Mouse (Mus musculus): ENCODE results near the gene Poglut1. TPM values are rescaled to one million over a fixed set of nuclear protein-coding genes. Genes with fewer than 3 reads are reported as not detected.

Gene Poglut1
- 58.0 and 60.6 TPM in 2 replicates for polyA plus RNA-seq (2015; fragmentation: Nextera tagmentation; extraction: Ambion mirVana)

DNA sequence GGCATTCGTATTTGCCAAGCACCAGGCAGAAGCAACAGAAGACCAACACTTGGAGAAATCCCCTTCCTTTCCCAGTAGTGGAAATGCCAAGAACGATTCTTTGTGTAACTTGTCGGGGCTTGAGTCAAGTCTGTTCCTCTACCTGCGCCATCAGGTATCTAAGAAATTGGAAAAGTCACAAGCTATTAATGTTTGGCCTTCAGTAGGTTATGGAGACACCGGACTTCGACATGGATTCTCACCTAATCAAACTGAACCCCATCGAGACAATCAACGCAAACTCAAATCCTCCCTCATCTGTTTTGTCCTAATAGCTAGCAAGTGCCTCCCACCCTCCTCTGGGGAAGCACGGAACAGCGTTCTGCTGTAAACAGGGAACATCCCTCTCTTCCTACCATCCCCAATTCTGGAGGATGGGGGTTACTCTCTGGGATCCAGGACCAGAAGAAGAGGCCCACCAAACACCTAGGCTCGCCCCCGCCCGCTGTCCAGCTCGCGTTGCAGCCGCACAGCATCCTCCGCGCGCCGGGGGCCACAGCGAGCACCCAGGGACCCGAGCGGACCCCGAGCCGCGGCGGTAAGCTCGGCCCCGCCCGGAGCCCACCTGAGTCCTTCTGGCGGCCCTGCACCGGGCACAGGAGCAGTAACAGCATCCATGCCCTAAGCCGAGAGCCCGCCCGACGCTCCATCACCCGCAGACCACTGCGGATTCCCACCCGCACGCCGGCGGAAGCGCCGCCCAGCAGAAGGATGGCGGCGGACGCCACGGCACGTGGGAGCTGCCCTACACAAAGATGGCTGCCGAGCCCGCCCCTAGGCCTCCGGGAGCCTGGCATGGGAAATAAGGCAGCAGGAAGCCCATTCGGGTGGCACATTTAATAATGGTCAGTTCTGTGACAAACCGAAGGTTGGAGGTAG is at the start of gene Poglut1:
Poglut1 (minus strand) TSS at position 780 of the 918 bp plus-strand sequence.
- no peaks in the 10 kb centered on the region for H3K9me3 ChIP-seq (replicated peaks)
- peak within 1 kb of the TSS; percentile 94 for H3K4me3 ChIP-seq (replicated peaks)
- H3K4me2 ChIP-seq, result peak within 1 kb of the TSS; percentile 88
- peaks cover 34% of the 10 kb centered on the region for H3K36me3 ChIP-seq
- H3K27me3 ChIP-seq, result peaks cover 17% of the 10 kb centered on the region; the same call in 1 of the 2 replicates
- peaks cover 20% of the 10 kb centered on the region for H3K4me1 ChIP-seq
- peak; percentile 94 for ATAC-seq (replicated peaks; ENCODE audit: low FRiP score)
- peak within 1 kb of the TSS; percentile 80 for H3K9ac ChIP-seq
- peak within 1 kb of the TSS; percentile 45; the same call in 1 of the 2 replicates for H3K27ac ChIP-seq
- WGBS, result 3% methylated on average over 54 of the region's 54 CpGs

DNA sequence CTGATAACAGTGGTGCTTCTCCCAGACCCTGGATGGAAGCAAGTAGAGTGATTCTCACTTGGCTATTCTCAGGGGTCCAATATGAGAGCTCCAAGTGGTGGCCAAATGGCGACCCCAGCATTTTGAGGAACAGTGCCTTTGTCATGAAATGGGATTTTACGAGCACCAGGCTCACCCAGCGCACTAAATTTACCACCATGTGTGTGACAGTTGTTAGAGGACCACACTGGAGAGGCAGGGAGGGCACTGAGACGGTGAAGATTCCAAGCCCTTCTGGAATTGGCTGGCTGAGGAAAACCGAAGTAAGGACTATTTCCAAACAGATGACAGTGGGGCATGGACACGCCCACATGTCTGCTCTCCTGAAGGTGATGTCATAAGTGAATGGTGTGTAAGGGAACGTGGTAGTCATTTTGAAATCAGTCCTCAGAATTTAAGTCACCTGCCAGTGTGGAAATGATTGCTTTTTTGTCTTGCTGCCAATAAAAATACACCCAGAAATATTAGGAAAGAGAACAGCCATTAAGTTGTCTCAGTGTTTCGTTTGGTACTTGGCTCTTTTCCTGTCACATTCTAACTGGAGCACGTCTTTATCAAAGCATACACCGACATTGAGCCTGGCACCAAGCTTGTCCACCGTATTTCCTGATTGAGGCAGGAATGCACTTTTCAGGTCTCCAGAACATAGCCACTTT is 49.1 kb upstream of the Poglut1 start:
- Histone ChIP-seq H3K27me3 (no peaks in the 10 kb centered on the region), H3K4me2 (no peak overlapping the region), H3K9me3 (replicated peaks) (no peaks in the 10 kb centered on the region), H3K4me3 (replicated peaks) (no peak overlapping the region), H3K36me3 (peaks cover 23% of the 10 kb centered on the region), H3K27ac (no peak overlapping the region), H3K4me1 (no peaks in the 10 kb centered on the region), H3K9ac (no peak overlapping the region)
- WGBS, result 39% methylated on average over 11 of the region's 11 CpGs
- no peak for ATAC-seq (replicated peaks; ENCODE audit: low FRiP score)

DNA sequence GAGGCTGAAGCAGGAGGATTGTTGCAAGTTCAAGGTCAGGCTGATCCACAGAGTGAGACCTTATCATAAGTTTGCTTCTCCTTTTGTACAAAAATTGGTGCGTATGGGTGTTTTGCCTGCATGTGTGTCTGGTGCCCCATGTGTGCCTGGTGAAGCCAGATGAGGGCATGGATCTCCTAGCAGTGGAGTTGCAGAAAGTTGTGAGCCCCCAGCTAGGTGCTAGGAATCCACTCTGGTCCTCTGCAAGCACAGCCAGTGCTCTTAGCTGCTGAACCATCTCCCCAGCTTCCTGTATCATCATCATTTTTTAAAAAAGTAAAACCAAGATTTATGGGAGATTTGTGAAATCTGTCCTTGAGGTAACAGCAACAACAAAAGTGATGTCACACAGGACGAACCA is 46.6 kb upstream of the Poglut1 start:
- Histone ChIP-seq H3K36me3 (peaks cover 30% of the 10 kb centered on the region), H3K9ac (no peak overlapping the region), H3K9me3 (replicated peaks) (no peaks in the 10 kb centered on the region), H3K4me3 (replicated peaks) (no peak overlapping the region), H3K27ac (no peak overlapping the region), H3K27me3 (no peaks in the 10 kb centered on the region), H3K4me2 (no peak overlapping the region), H3K4me1 (no peaks in the 10 kb centered on the region)
- no peak for ATAC-seq (replicated peaks; ENCODE audit: low FRiP score)
- WGBS, result 84% methylated on average over 2 of the region's 2 CpGs

DNA sequence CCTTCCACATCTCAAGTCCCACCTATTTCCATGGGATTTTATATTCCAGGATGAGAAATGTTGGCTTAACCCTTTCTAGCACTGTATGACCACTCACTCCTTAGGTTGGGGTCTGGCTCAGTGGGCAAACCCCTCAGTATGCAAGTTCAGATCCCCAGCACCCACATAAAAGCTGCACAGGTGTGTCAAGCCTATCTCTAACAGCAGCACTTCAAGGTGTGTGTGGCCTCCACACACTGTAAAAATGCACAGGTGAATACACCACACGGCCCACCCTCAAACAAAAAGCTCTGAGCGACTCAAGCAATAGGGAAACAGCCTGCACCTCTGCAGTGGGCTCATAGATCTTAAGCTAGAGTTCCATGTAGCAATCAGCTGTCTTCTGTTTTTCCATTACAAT is 46.0 kb upstream of the Poglut1 start:
- H3K9me3 ChIP-seq (replicated peaks), result no peaks in the 10 kb centered on the region
- WGBS, result 89% methylated on average over 2 of the region's 2 CpGs
- no peak overlapping the region for H3K4me3 ChIP-seq (replicated peaks)
- no peaks in the 10 kb centered on the region for H3K4me1 ChIP-seq
- H3K27ac ChIP-seq, result no peak overlapping the region
- no peaks in the 10 kb centered on the region for H3K27me3 ChIP-seq
- no peak overlapping the region for H3K4me2 ChIP-seq
- peaks cover 35% of the 10 kb centered on the region for H3K36me3 ChIP-seq
- no peak overlapping the region for H3K9ac ChIP-seq
- no peak for ATAC-seq (replicated peaks; ENCODE audit: low FRiP score)

DNA sequence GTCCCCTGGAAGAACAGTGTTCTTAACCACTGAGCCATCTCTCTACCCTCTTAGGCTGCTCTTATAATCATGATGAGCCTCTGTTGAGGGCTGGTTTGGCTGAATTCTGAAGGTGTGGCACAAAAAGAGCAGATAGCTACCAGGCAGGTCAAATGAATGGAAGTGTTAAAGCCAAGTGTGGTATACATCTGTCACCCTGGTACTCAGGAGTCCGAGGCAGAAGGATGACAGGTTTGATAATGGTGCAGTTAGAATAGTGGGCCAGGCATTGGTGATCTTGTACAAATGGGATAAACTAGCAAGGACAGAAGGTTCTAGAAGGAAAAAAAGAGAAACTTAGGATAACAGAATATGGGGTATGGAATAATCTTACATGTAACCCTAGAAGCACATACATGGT is 44.4 kb upstream of the Poglut1 start:
- peaks cover 47% of the 10 kb centered on the region for H3K36me3 ChIP-seq
- 89% methylated on average over 1 of the region's 1 CpGs for WGBS
- H3K27ac ChIP-seq, result no peak overlapping the region
- H3K9me3 ChIP-seq (replicated peaks), result no peaks in the 10 kb centered on the region
- no peaks in the 10 kb centered on the region for H3K27me3 ChIP-seq
- ATAC-seq (replicated peaks; ENCODE audit: low FRiP score), result no peak
- H3K4me3 ChIP-seq (replicated peaks), result no peak overlapping the region
- no peak overlapping the region for H3K9ac ChIP-seq
- H3K4me1 ChIP-seq, result no peaks in the 10 kb centered on the region
- no peak overlapping the region for H3K4me2 ChIP-seq

DNA sequence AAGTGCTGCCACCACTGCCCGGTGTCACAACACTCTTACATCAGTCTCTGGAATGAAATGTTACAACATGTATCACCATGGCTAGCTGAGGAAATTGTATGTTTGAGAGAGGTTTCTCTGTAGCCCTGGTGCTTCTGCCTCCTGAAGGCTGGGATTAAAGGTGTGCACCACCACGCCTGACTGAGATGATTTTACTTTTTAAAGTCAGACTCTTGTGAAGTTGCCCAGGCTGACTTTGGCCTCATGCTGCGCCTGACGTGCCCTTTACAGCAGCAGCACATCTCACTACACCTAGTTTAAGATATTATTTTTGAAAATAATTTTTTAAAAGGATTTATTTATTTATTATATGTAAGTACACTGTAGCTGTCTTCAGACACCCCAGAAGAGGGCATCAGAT is 42.9 kb upstream of the Poglut1 start:
- Histone ChIP-seq H3K36me3 (peaks cover 62% of the 10 kb centered on the region), H3K27me3 (no peaks in the 10 kb centered on the region), H3K4me2 (no peak overlapping the region), H3K9me3 (replicated peaks) (no peaks in the 10 kb centered on the region), H3K9ac (no peak overlapping the region), H3K4me1 (no peaks in the 10 kb centered on the region), H3K4me3 (replicated peaks) (no peak overlapping the region), H3K27ac (no peak overlapping the region)
- no peak for ATAC-seq (replicated peaks; ENCODE audit: low FRiP score)
- 95% methylated on average over 4 of the region's 4 CpGs for WGBS

DNA sequence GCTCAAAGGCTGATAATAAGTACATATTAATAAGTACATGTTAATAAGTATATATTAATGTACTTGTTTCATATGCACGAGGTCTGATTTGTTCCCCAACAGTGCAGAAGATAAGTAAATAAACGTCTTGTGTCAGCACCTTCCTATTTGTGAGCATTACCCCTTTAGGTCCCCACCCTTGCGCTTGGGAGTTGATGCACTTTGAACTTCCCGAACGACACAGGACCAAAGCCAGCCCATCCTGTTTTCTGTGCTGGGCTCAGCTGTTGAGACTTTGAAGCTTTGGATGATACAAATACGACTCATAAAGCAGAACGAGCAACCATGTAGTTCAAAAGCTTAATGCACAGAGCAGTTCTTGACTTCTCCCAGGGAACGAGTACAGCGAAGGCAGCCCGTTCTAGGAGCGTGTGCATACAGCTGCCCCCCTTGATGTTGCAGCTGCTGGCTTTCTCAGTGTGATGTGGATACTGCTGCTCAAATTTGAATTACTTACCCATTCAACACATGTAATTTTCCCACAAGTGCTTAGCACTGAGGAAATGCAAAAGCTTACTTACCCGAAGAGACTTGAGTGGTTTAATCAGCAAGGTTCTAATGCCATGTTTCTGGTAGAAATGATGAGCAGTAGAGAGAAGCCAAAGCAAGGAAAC is 42.1 kb upstream of the Poglut1 start:
- H3K9ac ChIP-seq, result no peak overlapping the region
- ATAC-seq (replicated peaks; ENCODE audit: low FRiP score), result no peak
- H3K4me2 ChIP-seq, result no peak overlapping the region
- no peaks in the 10 kb centered on the region for H3K27me3 ChIP-seq
- no peak overlapping the region for H3K4me3 ChIP-seq (replicated peaks)
- no peaks in the 10 kb centered on the region for H3K4me1 ChIP-seq
- WGBS, result 85% methylated on average over 12 of the region's 12 CpGs
- no peak overlapping the region for H3K27ac ChIP-seq
- H3K36me3 ChIP-seq, result peaks cover 70% of the 10 kb centered on the region
- H3K9me3 ChIP-seq (replicated peaks), result no peaks in the 10 kb centered on the region

DNA sequence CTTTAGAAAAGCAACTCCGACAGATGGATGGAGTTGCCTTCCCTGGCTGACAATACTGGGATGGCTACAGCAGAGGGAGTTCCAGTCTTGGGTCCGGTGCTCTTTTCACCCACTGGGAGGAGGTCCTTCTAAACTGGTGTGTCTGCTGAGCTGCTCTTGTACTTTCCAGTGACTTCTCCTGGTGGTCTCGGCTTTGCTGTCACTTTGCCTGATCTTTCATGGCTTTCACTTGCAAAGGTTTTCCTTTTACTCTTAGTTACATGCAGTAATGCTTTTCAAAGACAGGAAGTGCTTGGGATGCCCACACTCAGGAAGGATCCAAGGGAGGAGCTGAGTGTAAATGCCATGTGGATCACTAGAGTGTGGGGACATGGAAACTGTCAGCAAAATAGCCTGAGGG is 41.4 kb upstream of the Poglut1 start:
- H3K4me2 ChIP-seq, result no peak overlapping the region
- H3K4me1 ChIP-seq, result no peaks in the 10 kb centered on the region
- H3K27ac ChIP-seq, result no peak overlapping the region
- WGBS, result 59% methylated on average over 3 of the region's 3 CpGs
- H3K4me3 ChIP-seq (replicated peaks), result no peak overlapping the region
- H3K9ac ChIP-seq, result no peak overlapping the region
- no peak for ATAC-seq (replicated peaks; ENCODE audit: low FRiP score)
- H3K36me3 ChIP-seq, result peaks cover 76% of the 10 kb centered on the region
- no peaks in the 10 kb centered on the region for H3K27me3 ChIP-seq
- H3K9me3 ChIP-seq (replicated peaks), result no peaks in the 10 kb centered on the region

DNA sequence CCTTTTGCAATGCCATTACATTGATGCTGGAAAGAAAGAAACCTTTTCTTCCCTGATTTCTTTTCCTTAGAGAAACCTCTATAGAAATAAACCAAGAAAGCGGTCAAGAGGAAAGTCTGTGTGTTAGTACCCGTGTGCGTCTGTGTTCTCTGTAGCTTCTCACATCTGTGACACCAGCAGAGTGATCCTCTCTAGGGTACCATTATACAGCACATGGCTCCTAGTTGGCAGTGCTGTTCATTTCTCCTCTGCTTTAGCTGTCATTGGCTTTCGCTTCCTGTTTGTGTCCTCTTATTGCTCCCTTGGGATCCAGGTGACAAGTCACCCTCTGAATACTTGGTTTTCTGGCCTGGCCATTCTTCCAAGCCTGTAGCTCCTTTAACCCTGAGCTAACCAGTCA is 37.5 kb upstream of the Poglut1 start:
- no peaks in the 10 kb centered on the region for H3K9me3 ChIP-seq (replicated peaks)
- H3K4me1 ChIP-seq, result no peaks in the 10 kb centered on the region
- 92% methylated on average over 4 of the region's 4 CpGs for WGBS
- no peak overlapping the region for H3K9ac ChIP-seq
- no peak overlapping the region for H3K4me2 ChIP-seq
- no peak overlapping the region for H3K27ac ChIP-seq
- no peak for ATAC-seq (replicated peaks; ENCODE audit: low FRiP score)
- H3K27me3 ChIP-seq, result no peaks in the 10 kb centered on the region
- H3K4me3 ChIP-seq (replicated peaks), result no peak overlapping the region
- peaks cover 94% of the 10 kb centered on the region for H3K36me3 ChIP-seq

DNA sequence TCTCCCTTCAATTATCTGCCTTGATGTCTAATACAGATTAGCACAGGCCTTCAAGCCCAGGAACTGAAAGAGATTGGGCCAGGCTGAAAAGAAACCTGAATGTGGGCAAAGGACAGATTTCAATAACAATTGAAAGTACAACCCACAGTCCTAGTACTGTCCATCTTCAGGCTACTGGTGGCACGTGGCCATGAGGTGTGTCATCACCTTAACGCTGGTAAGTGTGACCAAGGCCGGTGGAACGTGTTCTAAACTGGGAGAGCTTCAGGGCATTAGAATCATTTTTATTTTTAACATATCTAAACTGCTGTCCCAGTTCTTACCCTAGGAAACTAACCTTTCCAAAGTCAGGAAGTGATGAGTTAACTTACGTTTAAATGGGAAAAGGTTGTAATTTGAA is 37.1 kb upstream of the Poglut1 start:
- Histone ChIP-seq H3K4me2 (no peak overlapping the region), H3K9me3 (replicated peaks) (no peaks in the 10 kb centered on the region), H3K27ac (no peak overlapping the region), H3K4me3 (replicated peaks) (no peak overlapping the region), H3K36me3 (peaks cover 94% of the 10 kb centered on the region), H3K27me3 (no peaks in the 10 kb centered on the region), H3K9ac (no peak overlapping the region), H3K4me1 (no peaks in the 10 kb centered on the region)
- 91% methylated on average over 5 of the region's 5 CpGs for WGBS
- ATAC-seq (replicated peaks; ENCODE audit: low FRiP score), result no peak

DNA sequence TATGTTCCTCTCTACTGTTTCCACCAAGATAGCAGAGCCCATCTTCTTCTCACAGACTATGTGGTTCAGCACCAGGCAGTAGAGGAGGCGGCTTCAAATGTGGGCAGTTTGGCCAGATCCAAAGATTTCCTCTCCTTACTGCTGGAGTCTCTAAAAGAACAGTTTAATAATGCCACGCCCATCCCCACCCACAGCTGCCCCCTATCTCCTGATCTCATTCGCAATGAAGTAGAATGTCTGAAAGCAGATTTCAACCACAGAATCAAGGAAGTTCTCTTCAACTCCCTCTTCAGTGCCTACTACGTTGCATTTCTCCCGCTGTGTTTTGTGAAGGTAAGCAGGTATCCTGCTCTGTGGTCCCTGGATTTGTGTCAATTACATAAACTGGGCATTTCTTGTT is 35.1 kb upstream of the Poglut1 start:
- 92% methylated on average over 5 of the region's 5 CpGs for WGBS
- Histone ChIP-seq H3K27ac (no peak overlapping the region), H3K36me3 (peaks cover 96% of the 10 kb centered on the region), H3K27me3 (no peaks in the 10 kb centered on the region), H3K4me2 (no peak overlapping the region), H3K9me3 (replicated peaks) (no peaks in the 10 kb centered on the region), H3K9ac (no peak overlapping the region), H3K4me3 (replicated peaks) (no peak overlapping the region), H3K4me1 (no peaks in the 10 kb centered on the region)
- ATAC-seq (replicated peaks; ENCODE audit: low FRiP score), result no peak

DNA sequence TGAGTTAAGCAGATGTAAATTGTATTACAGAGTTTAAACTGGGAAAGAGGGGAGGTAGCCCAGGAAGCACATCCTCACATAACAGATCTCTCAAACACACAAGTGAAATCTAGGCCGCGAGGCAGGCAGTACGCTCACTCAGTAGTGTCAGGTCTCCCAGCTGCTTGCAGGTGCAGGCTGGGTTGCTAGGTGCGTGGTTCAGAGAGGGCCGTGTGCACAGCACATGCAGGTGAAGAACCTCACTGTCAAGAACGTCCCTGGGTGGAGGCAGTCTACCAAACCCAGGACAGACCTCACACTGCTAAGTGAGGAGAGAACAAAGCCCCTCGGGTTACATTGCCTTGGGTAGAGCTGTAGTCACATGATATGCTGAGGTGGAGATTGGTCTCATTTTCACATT is 34.7 kb upstream of the Poglut1 start:
- H3K27me3 ChIP-seq, result no peaks in the 10 kb centered on the region
- H3K36me3 ChIP-seq, result peaks cover 94% of the 10 kb centered on the region
- H3K9ac ChIP-seq, result no peak overlapping the region
- no peak for ATAC-seq (replicated peaks; ENCODE audit: low FRiP score)
- no peak overlapping the region for H3K4me2 ChIP-seq
- no peaks in the 10 kb centered on the region for H3K4me1 ChIP-seq
- WGBS, result 91% methylated on average over 7 of the region's 7 CpGs
- no peaks in the 10 kb centered on the region for H3K9me3 ChIP-seq (replicated peaks)
- H3K4me3 ChIP-seq (replicated peaks), result no peak overlapping the region
- no peak overlapping the region for H3K27ac ChIP-seq

Measured in kidney, embryonic 15.5 days (tissue).